Comparison of ENCODE assay signal across 9 mouse cellular contexts in the genomic region with DNA sequence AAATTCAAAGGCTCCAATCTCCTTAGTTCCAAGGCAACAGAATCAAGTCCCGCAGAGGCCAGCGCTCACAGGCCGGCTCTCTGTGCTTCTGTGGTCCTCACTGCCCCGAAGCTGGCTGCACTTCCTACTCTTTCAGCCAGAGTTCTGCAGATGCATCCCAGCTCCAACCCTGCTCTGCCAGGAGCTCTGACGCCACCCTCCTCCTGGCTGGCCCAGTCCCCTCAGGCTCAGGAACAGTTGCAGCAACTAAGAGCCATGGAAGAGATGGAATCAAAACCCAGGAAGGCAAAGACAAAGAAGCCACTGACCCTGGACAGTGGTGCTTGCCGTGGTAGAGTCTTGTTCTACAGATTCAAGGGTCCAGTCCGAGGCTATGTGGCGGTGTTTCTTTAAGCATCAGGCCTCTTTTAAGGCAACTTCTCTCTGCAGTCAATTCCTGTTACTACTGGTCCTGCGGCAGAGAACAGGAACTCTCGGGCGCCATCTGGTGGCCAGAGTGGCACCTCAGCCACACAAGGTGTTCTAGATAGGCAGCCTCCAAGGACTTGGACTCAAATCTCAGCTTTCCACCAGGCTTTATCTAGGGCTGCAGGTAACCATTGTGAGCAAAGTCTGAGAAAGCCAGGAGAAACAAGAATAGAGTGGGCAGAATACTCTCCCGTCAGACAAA. TPM values are rescaled to one million over a fixed set of nuclear protein-coding genes. Genes with fewer than 3 reads are reported as not detected.
DNase-seq lines count a peak whose midpoint lies in the region; ATAC-seq and TF ChIP-seq lines count a peak whose summit lies in the region.
"Had no signal": no experiment of that assay in that cellular context is flagged by ENCODE, and none has a peak within 500 bp of the region (broad histone marks: within the 10 kb centered on the region; RNA-seq: fewer than 3 reads in every experiment).

No protein-coding gene starts in this region.

- no peaks in the 10 kb centered on the region for H3K4me1 ChIP-seq in bone marrow, adult 2 months (ENCODE audit: control insufficient read depth, insufficient read depth, low read length)
- peaks cover under 1% of the 10 kb centered on the region; the same call in 1 of the 2 replicates for H3K4me1 ChIP-seq in embryonic fibroblast, embryonic 13.5 days (ENCODE audit: control insufficient read depth, insufficient read depth, low read length)
- peaks cover 8% of the 10 kb centered on the region; the same call in 1 of the 2 replicates for H3K4me1 ChIP-seq in heart, embryonic 16.5 days (ENCODE audit: control insufficient read depth, insufficient read depth, low read length)
- H3K4me1 ChIP-seq in liver, postnatal 0 days (ENCODE audit: insufficient read depth), result no peaks in the 10 kb centered on the region
- 0 out of 2 replicates have a peak, but pooled peaks cover 7% of the 10 kb centered on the region for H3K4me1 ChIP-seq in neural tube, embryonic 13.5 days (replicated peaks)
- no peaks in the 10 kb centered on the region for H3K4me1 ChIP-seq in testis, adult 2 months (ENCODE audit: control insufficient read depth, insufficient read depth, low read length)

- H3K27me3 ChIP-seq in heart, embryonic 16.5 days (ENCODE audit: control insufficient read depth, insufficient read depth, low read length), result no peaks in the 10 kb centered on the region
- H3K27me3 ChIP-seq in liver, postnatal 0 days (ENCODE audit: insufficient read depth, low read length), result 0 out of 2 replicates have a peak, but pooled peaks cover 2% of the 10 kb centered on the region
- H3K27me3 ChIP-seq in neural tube, embryonic 13.5 days, result no peaks in the 10 kb centered on the region
- no peaks in the 10 kb centered on the region for H3K27me3 ChIP-seq in testis, adult 2 months (ENCODE audit: control insufficient read depth, insufficient read depth, low read length)
- H3K27me3 ChIP-seq: embryonic facial prominence, embryonic 15.5 days had no signal

- H3K27ac ChIP-seq in bone marrow, adult 2 months (ENCODE audit: control insufficient read depth, insufficient read depth, low read depth, low read length, poor library complexity), result no peak overlapping the region
- H3K27ac ChIP-seq in embryonic fibroblast, embryonic 13.5 days (ENCODE audit: insufficient read depth, low read length), result no peak overlapping the region
- H3K27ac ChIP-seq in heart, embryonic 16.5 days (ENCODE audit: low read length), result no peak overlapping the region
- no peak overlapping the region for H3K27ac ChIP-seq in liver, postnatal 0 days (ENCODE audit: low read depth)
- H3K27ac ChIP-seq in neural tube, embryonic 13.5 days (replicated peaks), result no peak overlapping the region
- H3K27ac ChIP-seq in testis, adult 2 months (ENCODE audit: control insufficient read depth, insufficient read depth, low read depth, low read length), result no peak overlapping the region
- H3K27ac ChIP-seq: embryonic facial prominence, embryonic 15.5 days had no signal

- TF ChIP-seq CTCF in bone marrow, adult 2 months (IDR thresholded peaks at IDR 0.05; ENCODE audit: control insufficient read depth, insufficient read depth, low read length), result peak; percentile 92
- peak; percentile 87 for TF ChIP-seq CTCF in embryonic fibroblast, embryonic 13.5 days (IDR thresholded peaks at IDR 0.05; ENCODE audit: borderline replicate concordance, insufficient read depth, low read length)
- TF ChIP-seq CTCF in liver, postnatal 0 days (IDR thresholded peaks at IDR 0.05; ENCODE audit: low read depth), result peak; percentile 94
- TF ChIP-seq CTCF in testis, adult 2 months (IDR thresholded peaks at IDR 0.05; ENCODE audit: control insufficient read depth, insufficient read depth, insufficient replicate concordance, low read depth, low read length), result peak; percentile 87

- TF ChIP-seq POLR2A in bone marrow, adult 2 months (IDR thresholded peaks at IDR 0.05; ENCODE audit: borderline replicate concordance, control insufficient read depth, low read depth, low read length), result no peak
- no peak for TF ChIP-seq POLR2A in embryonic fibroblast, embryonic 13.5 days (IDR thresholded peaks at IDR 0.05; ENCODE audit: low read depth, low read length)
- TF ChIP-seq POLR2A in testis, adult 2 months (IDR thresholded peaks at IDR 0.05; ENCODE audit: control insufficient read depth, low read depth, low read length), result no peak

- H3K9ac ChIP-seq in heart, embryonic 16.5 days (ENCODE audit: low read length), result no peak overlapping the region
- no peak overlapping the region for H3K9ac ChIP-seq in liver, postnatal 0 days (replicated peaks)
- H3K9ac ChIP-seq in neural tube, embryonic 13.5 days, result no peak overlapping the region
- H3K9ac ChIP-seq: embryonic facial prominence, embryonic 15.5 days had no signal

- no peaks in the 10 kb centered on the region for H3K36me3 ChIP-seq in heart, embryonic 16.5 days (ENCODE audit: control insufficient read depth, insufficient read depth)
- no peaks in the 10 kb centered on the region for H3K36me3 ChIP-seq in liver, postnatal 0 days (replicated peaks; ENCODE audit: insufficient read depth, low read length)
- H3K36me3 ChIP-seq in neural tube, embryonic 13.5 days, result no peaks in the 10 kb centered on the region
- no peaks in the 10 kb centered on the region for H3K36me3 ChIP-seq in testis, adult 2 months (ENCODE audit: control insufficient read depth, insufficient read depth, low read length)
- H3K36me3 ChIP-seq: embryonic facial prominence, embryonic 15.5 days had no signal

- H3K4me2 ChIP-seq in heart, embryonic 16.5 days (ENCODE audit: low read depth, low read length), result no peak overlapping the region
- H3K4me2 ChIP-seq in liver, postnatal 0 days (ENCODE audit: low read depth, low read length), result no peak overlapping the region
- H3K4me2 ChIP-seq in neural tube, embryonic 13.5 days, result no peak overlapping the region
- H3K4me2 ChIP-seq: embryonic facial prominence, embryonic 15.5 days had no signal

- ATAC-seq in heart, embryonic 16.5 days (replicated peaks; ENCODE audit: extremely low read depth, insufficient read depth, low FRiP score), result peak; percentile 49; the same call in 1 of the 2 replicates
- ATAC-seq in liver, postnatal 0 days, result no peak
- peak; percentile 53; the same call in 1 of the 2 replicates for ATAC-seq in neural tube, embryonic 13.5 days (ENCODE audit: low read depth)

- TF ChIP-seq EP300 in liver, postnatal 0 days (IDR thresholded peaks at IDR 0.05; ENCODE audit: low read depth), result no peak

- no peak overlapping the region for H3K4me3 ChIP-seq in bone marrow, adult 2 months (replicated peaks; ENCODE audit: control insufficient read depth, low read depth, low read length)
- no peak overlapping the region for H3K4me3 ChIP-seq in embryonic fibroblast, embryonic 13.5 days (ENCODE audit: insufficient read depth, low read length)
- H3K4me3 ChIP-seq in heart, embryonic 16.5 days (ENCODE audit: low read length), result no peak overlapping the region
- no peak overlapping the region for H3K4me3 ChIP-seq in liver, postnatal 0 days (ENCODE audit: low read depth, low read length)
- no peak overlapping the region for H3K4me3 ChIP-seq in neural tube, embryonic 13.5 days
- no peak overlapping the region for H3K4me3 ChIP-seq in testis, adult 2 months (ENCODE audit: control insufficient read depth, low read depth, low read length)
- H3K4me3 ChIP-seq: embryonic facial prominence, embryonic 15.5 days had no signal

- 42% methylated on average over 12 of the region's 12 CpGs for WGBS in bone marrow, adult 2 months
- WGBS in heart, embryonic 16.5 days, result 34% methylated on average over 12 of the region's 12 CpGs
- 39% methylated on average over 12 of the region's 12 CpGs for WGBS in liver, postnatal 0 days (ENCODE audit: insufficient replicate concordance)
- 37% methylated on average over 12 of the region's 12 CpGs for WGBS in neural tube, embryonic 13.5 days

- DNase-seq in B cell, adult 2 months, result peak; percentile 89
- DNase-seq in kidney, postnatal 25 days, result peak; percentile 87 to 94
- DNase-seq in liver, postnatal 0 days, result peak; percentile 89

- no peaks in the 10 kb centered on the region for H3K9me3 ChIP-seq in heart, embryonic 16.5 days (replicated peaks; ENCODE audit: control insufficient read depth, low read length)
- no peaks in the 10 kb centered on the region for H3K9me3 ChIP-seq in liver, postnatal 0 days (ENCODE audit: low read length)
- no peaks in the 10 kb centered on the region for H3K9me3 ChIP-seq in neural tube, embryonic 13.5 days
- H3K9me3 ChIP-seq: embryonic facial prominence, embryonic 15.5 days had no signal

RNA-seq across cellular contexts. Expression of a gene that starts 44.4 kb away (rescaled TPM):
- polyA plus RNA-seq in bone marrow, adult 2 months (2011; ENCODE audit: insufficient read depth, insufficient read length, low replicate concordance, missing spikeins), result 19.4 and 43.0 TPM in 2 replicates
- polyA plus RNA-seq in embryonic fibroblast, embryonic 13.5 days (2011; ENCODE audit: insufficient read length, low read depth, missing spikeins), result 23.1 and 23.7 TPM in 2 replicates
- 21.0 and 22.9 TPM in 2 replicates for polyA plus RNA-seq in heart, embryonic 16.5 days (2015; fragmentation: Nextera tagmentation; extraction: Ambion mirVana)
- 3.4 and 3.6 TPM in 2 replicates for polyA plus RNA-seq in liver, postnatal 0 days (2015; fragmentation: Nextera tagmentation; extraction: Ambion mirVana)
- 83.7 and 86.8 TPM in 2 replicates for polyA plus RNA-seq in neural tube, embryonic 13.5 days (2015; fragmentation: Nextera tagmentation; extraction: Ambion mirVana)
- 6.6 and 7.9 TPM in 2 replicates for polyA plus RNA-seq in testis, adult 2 months (2012; rRNA removed)
